Mouse (Mus musculus) cerebellum, postnatal 36 days (tissue): ENCODE results near the gene Ccdc97.
"Not testable (repeated sequence)": the region's sequence is repeated elsewhere in the genome, so short reads cannot be mapped to it uniquely, and the experiment has no call there.

Source experiments
- DNase-seq, 2 experiments: peaks; one replicate each; pipeline ENCODE4 v3.0.0; 2021 to 2022; ENCODE audit warnings: mixed read lengths in 2 of 2

Gene Ccdc97

GRCm38 (mm10) chr7:25718788-25719417 is at the start of gene Ccdc97:
TSS of gene Ccdc97 (minus strand) at chr7:25719088.
- DNase-seq: peak; percentile 92 to 96

GRCm38 (mm10) chr7:25768229-25768628 is 49.3 kb upstream of the Ccdc97 start:
- DNase-seq: no peak

DNA sequence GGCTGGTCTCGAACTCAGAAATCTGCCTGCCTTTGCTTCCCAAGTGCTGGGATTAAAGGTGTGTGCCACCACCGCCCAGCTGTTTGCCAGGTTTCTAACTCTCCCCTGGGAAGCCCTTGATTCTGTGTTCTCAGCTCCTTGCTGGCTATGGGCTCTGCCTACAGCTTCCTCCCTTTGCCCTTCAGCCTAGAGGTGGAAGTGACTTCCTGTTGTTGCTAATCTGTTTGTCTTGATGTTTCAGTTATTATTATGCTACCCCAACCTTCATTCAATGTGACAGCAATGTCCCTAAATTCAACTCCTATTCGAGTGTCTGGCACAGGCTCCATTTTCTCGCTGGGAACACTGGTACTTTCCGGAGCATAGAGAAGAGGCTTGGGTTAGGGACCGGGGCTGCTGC is 47.2 kb upstream of the Ccdc97 start:
- DNase-seq: no peak

DNA sequence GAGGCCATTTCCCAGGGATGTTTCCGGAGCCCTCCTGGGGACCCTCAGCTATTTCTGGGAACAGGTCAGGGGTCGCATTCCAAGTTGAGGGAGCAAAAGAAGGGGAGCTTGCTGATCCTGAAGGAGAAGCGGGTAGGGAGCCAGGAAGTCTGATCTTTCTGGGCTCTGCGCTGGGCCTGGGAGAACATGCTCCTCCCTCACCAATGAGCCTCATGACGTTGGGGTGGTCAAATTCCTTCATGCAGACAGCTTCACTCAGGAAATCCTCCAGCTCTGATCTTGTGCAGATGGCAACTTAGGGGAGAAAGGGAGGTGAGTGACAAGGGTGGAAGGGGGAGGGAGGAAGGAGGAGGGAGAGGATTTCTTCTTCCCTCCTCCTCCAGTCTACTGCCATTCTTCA is 45.3 kb upstream of the Ccdc97 start:
- DNase-seq: no peak

GRCm38 (mm10) chr7:25763678-25764077 is 44.8 kb upstream of the Ccdc97 start:
- no peak for DNase-seq

DNA sequence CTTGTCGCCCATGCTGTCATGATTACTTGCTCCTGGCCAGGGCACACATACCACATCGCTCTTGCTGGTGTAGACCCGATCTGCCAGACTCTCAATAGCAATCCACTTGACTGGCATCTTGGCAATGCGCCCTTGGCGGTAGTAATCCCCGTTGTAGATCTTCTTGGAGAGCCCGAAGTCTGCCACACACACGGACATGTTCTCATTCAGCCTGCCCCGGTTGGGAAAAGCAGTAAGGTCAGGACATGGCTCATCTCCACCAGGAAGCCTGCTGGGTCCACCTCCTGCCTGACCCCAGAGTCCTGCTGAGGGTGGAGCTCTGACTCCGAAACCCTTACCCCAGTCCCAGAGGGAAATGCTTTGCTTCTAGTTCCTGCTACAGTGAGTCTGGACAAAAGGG is 42.5 kb upstream of the Ccdc97 start:
- DNase-seq: no peak

DNA sequence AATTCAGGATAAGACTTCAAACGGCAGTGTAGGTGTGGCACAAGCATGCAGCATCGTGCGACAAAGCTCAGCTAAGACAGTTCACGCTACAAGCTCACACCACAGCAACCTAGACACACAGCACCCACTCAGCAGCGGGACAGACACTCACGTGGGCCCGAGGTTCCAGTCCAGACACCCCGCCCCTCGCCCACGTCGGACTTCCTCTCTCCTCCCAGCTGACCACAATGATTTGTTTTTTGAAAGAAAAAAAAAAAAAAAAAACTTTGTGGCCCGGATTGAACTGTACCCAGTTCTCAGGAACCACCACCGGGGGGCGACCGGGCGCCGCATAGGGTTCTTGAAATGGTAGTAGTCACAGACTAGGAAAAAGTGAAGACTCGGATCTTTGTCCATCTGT is 37.1 kb upstream of the Ccdc97 start:
- DNase-seq: peak; percentile 84 to 89

DNA sequence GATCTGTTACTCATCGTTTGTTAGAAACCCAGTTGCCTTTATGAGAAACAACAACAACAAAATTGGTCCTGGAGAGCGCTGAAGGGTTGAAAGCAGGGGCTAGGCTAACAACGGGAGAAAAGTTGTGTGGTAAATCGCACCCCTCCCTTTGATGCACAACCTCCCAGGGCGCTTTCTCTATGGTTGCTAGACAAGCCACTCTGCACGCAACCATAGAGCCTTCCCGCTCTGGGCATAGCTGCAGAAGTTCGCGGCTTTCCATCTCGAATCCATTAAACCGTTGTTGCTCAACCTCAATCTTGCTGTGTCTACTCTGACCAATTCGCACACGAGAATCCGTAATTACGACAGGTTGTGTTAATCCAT is 36.6 kb upstream of the Ccdc97 start:
- peak in 1 of 2 experiments; percentile 60 for DNase-seq

GRCm38 (mm10) chr7:25754738-25755467 is 36.0 kb upstream of the Ccdc97 start, which contains the start of gene Hnrnpul1:
TSS of gene Hnrnpul1 (minus strand) at chr7:25754757.
- DNase-seq: peak; percentile 98 to 100

DNA sequence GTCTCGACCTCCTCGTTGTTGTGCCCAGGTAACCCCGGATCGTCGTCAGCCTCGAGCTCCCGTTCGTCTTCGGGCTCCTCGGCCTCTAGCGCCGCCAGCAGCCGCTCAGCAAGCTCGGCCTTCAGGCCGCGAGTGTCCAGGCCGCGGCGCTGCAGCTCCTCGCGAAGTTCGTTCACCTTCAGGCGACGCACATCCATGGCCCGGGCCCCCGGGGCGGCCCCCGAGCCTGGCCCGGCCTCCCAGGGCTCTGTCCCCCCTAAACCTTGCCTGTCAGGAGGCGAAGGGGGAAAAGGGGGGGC is 35.5 kb upstream of the Ccdc97 start:
- DNase-seq: no peak

DNA sequence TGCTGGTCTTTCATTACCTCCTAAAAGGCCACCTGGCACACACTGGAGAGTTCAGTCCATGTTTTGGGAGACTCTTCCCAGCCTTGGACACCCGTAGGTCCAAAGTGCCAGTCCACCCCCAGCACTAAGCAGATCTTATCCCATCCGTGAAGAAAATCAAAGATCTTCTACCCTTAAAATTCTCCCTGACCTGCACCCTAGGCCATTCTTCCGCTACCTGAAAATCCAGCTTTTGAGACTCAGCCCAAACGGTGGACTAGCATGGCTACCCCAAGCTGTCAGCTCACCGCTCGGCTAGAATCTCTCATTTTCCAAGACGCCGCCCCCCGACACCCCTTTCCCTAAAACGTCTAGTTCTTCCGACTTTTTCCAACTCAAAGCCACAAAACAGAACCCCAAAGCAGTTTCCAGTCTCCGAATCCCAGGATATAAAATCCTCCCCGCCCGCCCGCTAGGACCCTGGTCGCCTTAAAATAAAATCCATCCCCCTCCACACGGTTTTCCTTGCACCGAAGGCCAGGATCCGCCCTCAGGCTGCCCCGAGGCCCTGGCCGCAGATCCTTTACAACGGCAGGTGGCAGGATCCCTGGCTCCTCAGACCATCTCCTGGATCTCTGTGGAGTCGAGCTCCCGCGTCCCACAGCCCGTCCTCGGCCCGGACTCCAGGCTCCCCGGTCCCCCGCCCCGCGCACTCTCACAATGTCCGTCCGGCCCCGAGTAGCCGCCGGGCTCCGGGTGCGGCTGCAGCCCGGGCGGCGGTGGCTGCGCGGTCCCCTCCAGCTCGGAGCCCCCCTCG is 35.0 kb upstream of the Ccdc97 start:
- peak in 1 of 2 experiments; percentile 53 for DNase-seq

DNA sequence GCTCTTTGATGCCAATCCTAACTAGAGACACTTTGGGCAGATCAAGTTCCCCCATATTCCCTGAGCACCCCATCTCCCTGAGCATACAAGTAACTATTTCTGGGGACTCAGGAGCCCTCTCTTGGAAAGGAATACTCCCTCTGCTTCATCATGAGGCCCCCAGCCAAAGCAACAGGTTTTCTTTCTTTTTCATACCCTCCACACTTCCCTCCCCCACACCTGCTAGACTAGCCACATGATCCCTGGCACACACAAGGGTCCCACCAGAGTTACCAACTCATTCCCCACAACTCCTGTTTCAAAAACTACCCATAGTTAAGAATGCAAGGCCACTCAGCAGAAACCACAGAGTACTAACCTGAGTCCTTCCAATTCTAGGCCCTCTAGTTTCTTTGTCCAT is 34.2 kb upstream of the Ccdc97 start:
- DNase-seq: no peak

GRCm38 (mm10) chr7:25746844-25747243 is 28.0 kb upstream of the Ccdc97 start:
- no peak for DNase-seq

- DNase-seq: no peak
Measured at GRCm38 (mm10) chr7:25738277-25738676, 19.4 kb upstream of the Ccdc97 start.

GRCm38 (mm10) chr7:25736920-25737319 is 18.0 kb upstream of the Ccdc97 start:
- no peak for DNase-seq

- DNase-seq: no peak
Measured at GRCm38 (mm10) chr7:25734991-25735390, 16.1 kb upstream of the Ccdc97 start.

GRCm38 (mm10) chr7:25731294-25732055 is 12.6 kb upstream of the Ccdc97 start:
- DNase-seq: no peak

- no peak for DNase-seq
Measured at GRCm38 (mm10) chr7:25729862-25730261, 11.0 kb upstream of the Ccdc97 start.

GRCm38 (mm10) chr7:25729396-25729795 is 10.5 kb upstream of the Ccdc97 start:
- DNase-seq: no peak

- DNase-seq: no peak
Measured at GRCm38 (mm10) chr7:25727800-25728199, 8.9 kb upstream of the Ccdc97 start.

DNA sequence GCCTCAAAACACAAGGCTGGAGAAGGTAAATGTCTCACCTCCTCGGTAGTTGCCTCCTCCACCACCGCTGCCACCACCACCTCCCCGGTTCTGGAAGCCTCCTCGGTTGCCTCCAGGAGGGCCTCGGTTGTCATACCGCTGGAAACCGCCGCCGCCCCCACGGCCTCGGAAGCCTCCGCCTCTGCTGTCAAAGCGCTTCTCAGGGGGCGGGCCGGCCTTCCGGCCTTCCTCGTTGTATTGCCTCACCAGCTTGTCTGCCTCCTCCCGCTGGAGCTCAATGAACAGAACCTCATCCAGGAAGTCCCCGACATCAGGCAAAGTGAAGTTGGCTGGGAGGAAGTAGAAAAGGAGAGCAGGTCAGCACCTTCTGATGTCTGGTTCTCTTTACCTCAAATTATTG is 7.0 kb upstream of the Ccdc97 start:
- DNase-seq: no peak

GRCm38 (mm10) chr7:25721776-25722175 is 2.9 kb upstream of the Ccdc97 start:
- not testable (repeated sequence) for DNase-seq

DNA sequence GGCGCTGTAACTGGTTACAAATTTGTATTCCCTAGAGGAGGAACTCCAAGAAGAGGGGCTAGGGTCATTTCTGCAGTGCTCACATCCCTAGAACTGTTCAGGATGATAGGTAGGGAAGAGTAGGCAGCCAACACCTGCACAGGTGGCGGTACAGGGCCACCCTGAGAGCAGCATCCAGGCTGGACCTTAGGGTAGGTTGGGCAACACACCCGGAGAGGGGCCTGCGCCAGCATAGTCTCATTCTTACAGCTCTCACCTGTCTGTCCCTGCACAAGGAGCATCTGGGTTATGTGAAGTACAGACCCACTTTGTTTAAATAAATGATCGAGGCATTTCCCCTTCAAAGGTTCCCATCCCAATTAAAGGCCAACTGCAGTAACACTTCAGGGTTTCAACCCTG is 1.9 kb upstream of the Ccdc97 start:
- no peak for DNase-seq
